Mouse (Mus musculus) testis, adult 2 months (tissue): ENCODE results near the gene Wdtc1.

ENCODE experiments used
- CTCF ChIP-seq: fragments of 200-500 bp; IDR thresholded peaks from 2 replicates; pipeline ENCODE4 v1.5.1; 2012; ENCODE audit warnings: low read depth, mild to moderate bottlenecking, inconsistent platforms, low read length, moderate library complexity; ENCODE audit not compliant: control insufficient read depth, insufficient read depth, insufficient replicate concordance
- POLR2A ChIP-seq: fragments of 200-500 bp; IDR thresholded peaks from 2 replicates; pipeline ENCODE4 v1.6.1; 2012; ENCODE audit warnings: low read depth, mild to moderate bottlenecking, inconsistent platforms, low read length, moderate library complexity; ENCODE audit not compliant: control insufficient read depth

GRCm38 (mm10) chr4:133353367-133354365 lies at the start of gene Wdtc1:
- TF ChIP-seq POLR2A (no peak), CTCF (no peak)
